Mouse (Mus musculus) CD4-positive, CD25-positive, alpha-beta regulatory T cell (primary cell): ENCODE measurements around the gene Ajap1. TPM values are rescaled to one million over a fixed set of nuclear protein-coding genes. Genes with fewer than 3 reads are reported as not detected.

Experiments used
- polyA plus RNA-seq: library from polyadenylated mRNA; unstranded; fragments of 100-300 nt; shearing (Covaris generic); gene quantifications from one replicate; pipeline ENCODE4 v1.2.1, GENCODE M21; 2017

The Ajap1 gene
- polyA plus RNA-seq: not detected

GRCm38 (mm10) chr4:153482459-153483338 lies at the start of gene Ajap1:
Gene Ajap1 (minus strand): TSS chr4:153482811.

